Mouse (Mus musculus) stomach, embryonic 16.5 days (tissue): ENCODE measurements around the gene Hspa4. TPM values are rescaled to one million over a fixed set of nuclear protein-coding genes. Genes with fewer than 3 reads are reported as not detected.

Source experiments
- ATAC-seq: fragments of 200-750 bp; cut with Nextera tagmentation; 2 replicates; pipeline ENCODE4 v1.8.0; 2017; ENCODE audit warnings: moderate number of reproducible peaks, moderate TSS enrichment; ENCODE audit not compliant: insufficient read depth, low FRiP score
- H3K27ac ChIP-seq: fragments of 300-500 bp; sonication (generic); 2 replicates; pipeline ENCODE4 v1.5.1; 2014; ENCODE audit warnings: low read length
- H3K27me3 ChIP-seq: fragments of 300-500 bp; sonication (generic); 2 replicates; pipeline ENCODE4 v1.6.1; 2014; ENCODE audit warnings: low read length, control low read depth, mixed read lengths; ENCODE audit not compliant: control insufficient read depth, insufficient read depth
- H3K36me3 ChIP-seq: fragments of 300-500 bp; sonication (generic); 2 replicates; pipeline ENCODE4 v1.6.1; 2014; ENCODE audit warnings: low read length; ENCODE audit not compliant: control insufficient read depth, insufficient read depth
- H3K4me1 ChIP-seq: fragments of 300-500 bp; sonication (generic); 2 replicates; pipeline ENCODE4 v1.6.1; 2014; ENCODE audit warnings: low read length, control low read depth, mixed read lengths; ENCODE audit not compliant: control insufficient read depth, insufficient read depth
- H3K4me2 ChIP-seq: fragments of 300-500 bp; sonication (generic); 2 replicates; pipeline ENCODE4 v1.6.1; 2014; ENCODE audit warnings: low read depth, low read length, mixed read lengths
- H3K4me3 ChIP-seq: fragments of 300-500 bp; sonication (generic); replicated peaks from 2 replicates; pipeline ENCODE4 v1.5.1; 2014; ENCODE audit warnings: mild to moderate bottlenecking, low read length
- H3K9ac ChIP-seq: fragments of 300-500 bp; sonication (generic); 2 replicates; pipeline ENCODE4 v1.6.1; 2014; ENCODE audit warnings: low read length
- H3K9me3 ChIP-seq: fragments of 300-500 bp; sonication (generic); replicated peaks from 2 replicates; pipeline ENCODE4 v1.6.1; 2016; ENCODE audit warnings: low read length, control low read depth; ENCODE audit not compliant: control insufficient read depth
- WGBS: fragments of 180-500 bp; shearing (Covaris S2); extraction: QIAGEN DNeasy Blood & Tissue Kit; methylation state at CpG from one replicate; pipeline ENCODE4 v1.1.7; 2014; 5-methylcytosine and 5-hydroxymethylcytosine counted together
- polyA plus RNA-seq: library from polyadenylated mRNA; unstranded; fragments of >200 nt; fragmentation: Nextera tagmentation; extraction: Ambion mirVana; gene quantifications from 2 replicates; pipeline ENCODE4 v1.2.1, GENCODE M21; 2015

Hspa4 gene
- polyA plus RNA-seq, 1 experiment from 2014 or later = 67.9 TPM

DNA sequence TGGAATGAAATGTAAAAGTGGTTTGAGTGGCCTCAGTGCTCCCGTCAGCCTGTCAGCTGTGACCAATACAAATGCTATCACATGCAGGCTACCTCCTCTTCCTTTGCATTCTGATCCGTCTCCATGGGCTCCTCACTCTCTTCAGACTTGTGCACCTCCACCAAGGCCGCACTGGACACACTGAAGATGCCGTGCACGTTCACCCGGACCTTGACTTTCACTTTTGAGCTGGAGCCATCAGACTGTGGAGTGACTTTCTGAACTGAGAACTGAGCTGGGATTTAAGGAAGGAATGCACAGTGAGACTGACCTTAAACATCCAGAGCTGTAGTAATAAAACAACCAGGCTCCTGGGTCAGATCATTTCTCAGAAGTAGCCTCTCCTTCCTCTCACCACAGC is 30.7 kb downstream of the Hspa4 start:
- Histone ChIP-seq H3K4me2 (no peak overlapping the region), H3K4me3 (no peak overlapping the region), H3K4me1 (no peaks in the 10 kb centered on the region), H3K9ac (no peak overlapping the region), H3K9me3 (no peaks in the 10 kb centered on the region), H3K27ac (no peak overlapping the region), H3K36me3 (peaks cover 41% of the 10 kb centered on the region), H3K27me3 (no peaks in the 10 kb centered on the region)
- no peak for ATAC-seq
- 92% methylated on average over 6 of the region's 6 CpGs for WGBS

GRCm38 (mm10) chr11:53260556-53260955 is 39.7 kb downstream of the Hspa4 start:
- H3K27ac ChIP-seq = no peak overlapping the region

DNA sequence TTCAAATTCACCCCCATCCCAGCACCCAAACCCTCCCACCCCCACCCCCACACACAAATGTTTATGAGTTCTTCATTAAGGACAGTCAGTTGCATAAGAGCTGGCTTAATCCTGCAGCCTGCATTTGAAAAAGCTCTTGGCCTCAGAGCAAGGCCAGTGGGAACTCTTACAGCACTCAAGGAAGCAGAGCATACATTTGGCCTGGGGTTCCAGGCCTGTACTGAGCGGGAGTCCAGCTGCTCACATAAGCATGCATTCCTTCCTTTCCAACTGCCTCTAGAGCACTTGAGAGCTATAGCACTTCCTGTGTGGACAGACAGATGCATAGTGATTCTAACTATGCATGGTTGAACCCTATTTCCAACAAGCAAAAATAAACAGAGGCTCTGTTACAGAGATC is 40.2 kb downstream of the Hspa4 start:
- Histone ChIP-seq H3K4me2 (no peak overlapping the region), H3K27me3 (no peaks in the 10 kb centered on the region), H3K9ac (no peak overlapping the region), H3K9me3 (no peaks in the 10 kb centered on the region), H3K27ac (no peak overlapping the region), H3K4me3 (no peak overlapping the region), H3K4me1 (no peaks in the 10 kb centered on the region), H3K36me3 (peaks cover 19% of the 10 kb centered on the region)
- ATAC-seq = peak; percentile 47; the same call in 1 of the 2 replicates
- WGBS = 58% methylated on average over 1 of the region's 1 CpGs

More at GRCm38 (mm10) chr11:53260556-53260955, 39.7 kb downstream of the Hspa4 start:
- no peak overlapping the region for H3K9ac ChIP-seq
- WGBS = 83% methylated on average over 5 of the region's 5 CpGs
- H3K4me2 ChIP-seq = no peak overlapping the region
- no peak overlapping the region for H3K4me3 ChIP-seq
- H3K36me3 ChIP-seq = peaks cover 24% of the 10 kb centered on the region
- H3K27me3 ChIP-seq = no peaks in the 10 kb centered on the region
- H3K9me3 ChIP-seq = no peaks in the 10 kb centered on the region
- no peak for ATAC-seq
- H3K4me1 ChIP-seq = no peaks in the 10 kb centered on the region

GRCm38 (mm10) chr11:53259047-53259632 is 41.1 kb downstream of the Hspa4 start:
- 0 out of 2 replicates have a peak, but pooled peaks have one; percentile 16 for ATAC-seq
- no peak overlapping the region for H3K4me2 ChIP-seq
- whole genome bisulfite sequencing = 81% methylated on average over 6 of the region's 6 CpGs
- no peaks in the 10 kb centered on the region for H3K27me3 ChIP-seq
- H3K27ac ChIP-seq = no peak overlapping the region
- H3K36me3 ChIP-seq = peaks cover 10% of the 10 kb centered on the region
- no peak overlapping the region for H3K4me3 ChIP-seq
- no peak overlapping the region for H3K9ac ChIP-seq
- H3K4me1 ChIP-seq = no peaks in the 10 kb centered on the region
- H3K9me3 ChIP-seq = 0 out of 2 replicates have a peak, but pooled peaks cover 3% of the 10 kb centered on the region

DNA sequence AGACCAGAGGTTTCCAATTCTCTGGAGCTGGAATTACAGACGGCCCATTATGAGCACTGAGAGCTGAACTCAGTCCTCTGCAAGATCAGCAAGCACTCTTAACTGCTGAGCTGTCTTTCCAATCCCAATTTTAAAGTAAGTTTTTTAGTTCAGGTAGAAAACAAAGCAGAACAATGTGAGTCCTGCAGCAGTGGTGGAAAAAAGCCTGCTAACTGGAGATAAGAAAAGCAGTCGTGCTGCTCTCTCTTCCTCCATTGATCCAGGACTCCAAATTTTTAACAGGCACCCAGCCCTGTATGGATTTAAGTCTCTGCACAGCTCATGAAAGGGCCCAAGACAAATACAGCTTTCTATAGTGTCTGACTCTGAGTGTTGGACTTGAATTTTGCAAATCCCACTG is 43.3 kb downstream of the Hspa4 start:
- Histone ChIP-seq H3K9ac (no peak overlapping the region), H3K27me3 (no peaks in the 10 kb centered on the region), H3K27ac (no peak overlapping the region), H3K4me2 (no peak overlapping the region), H3K4me1 (no peaks in the 10 kb centered on the region), H3K9me3 (0 out of 2 replicates have a peak, but pooled peaks cover 3% of the 10 kb centered on the region), H3K4me3 (no peak overlapping the region), H3K36me3 (peaks cover 9% of the 10 kb centered on the region; the same call in 1 of the 2 replicates)
- ATAC-seq = no peak
- 51% methylated on average over 2 of the region's 2 CpGs for WGBS

DNA sequence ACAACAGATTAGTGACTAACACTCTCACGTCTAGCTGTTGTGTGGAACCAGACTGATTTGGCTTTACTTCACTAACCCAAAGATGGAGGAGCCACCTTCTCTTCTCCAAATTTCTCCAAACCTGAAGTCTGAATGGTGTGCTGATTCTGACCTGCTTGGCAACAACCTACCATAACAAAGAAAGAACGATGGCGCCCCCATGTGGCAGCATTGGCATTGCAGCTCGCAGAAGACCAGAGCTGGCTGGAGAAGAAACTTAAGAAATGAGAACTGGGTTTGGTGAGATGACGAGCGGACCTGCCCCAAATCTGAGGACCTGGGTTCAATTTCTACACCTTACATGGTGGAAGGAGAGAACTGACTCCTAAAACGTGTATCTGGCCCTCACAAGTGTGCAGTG is 45.3 kb downstream of the Hspa4 start:
- WGBS = 39% methylated on average over 7 of the region's 7 CpGs
- no peak for ATAC-seq

DNA sequence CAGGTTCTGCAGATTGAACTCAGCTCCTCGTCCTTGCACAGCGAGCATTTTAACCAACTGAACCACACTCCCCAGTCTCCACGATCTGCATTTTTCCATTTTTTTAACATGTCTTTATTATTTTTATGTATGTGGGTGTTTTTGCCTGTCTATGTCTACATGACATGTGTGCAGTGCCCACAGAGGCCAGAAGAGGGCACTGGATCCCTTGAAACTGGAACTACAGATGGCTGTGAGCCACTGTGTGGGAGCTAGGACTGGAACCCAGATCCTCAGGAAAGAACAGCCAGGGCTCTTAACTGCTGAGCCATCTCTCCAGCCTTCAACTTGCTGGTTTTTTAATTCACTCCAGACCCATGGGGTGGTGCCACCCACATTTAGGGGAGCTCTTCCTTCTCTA is 45.8 kb downstream of the Hspa4 start:
- no peak overlapping the region for H3K4me3 ChIP-seq
- H3K27ac ChIP-seq = no peak overlapping the region
- no peak for ATAC-seq
- no peak overlapping the region for H3K4me2 ChIP-seq
- 0 out of 2 replicates have a peak, but pooled peaks cover 3% of the 10 kb centered on the region for H3K9me3 ChIP-seq
- H3K36me3 ChIP-seq = no peaks in the 10 kb centered on the region
- no peak overlapping the region for H3K9ac ChIP-seq
- WGBS = 91% methylated on average over 3 of the region's 3 CpGs
- H3K4me1 ChIP-seq = 0 out of 2 replicates have a peak, but pooled peaks cover 3% of the 10 kb centered on the region
- no peaks in the 10 kb centered on the region for H3K27me3 ChIP-seq

More for the DNA sequence above, 45.3 kb downstream of the Hspa4 start:
- Histone ChIP-seq H3K36me3 (no peaks in the 10 kb centered on the region), H3K4me2 (no peak overlapping the region), H3K9ac (no peak overlapping the region), H3K27me3 (no peaks in the 10 kb centered on the region), H3K4me1 (0 out of 2 replicates have a peak, but pooled peaks cover 3% of the 10 kb centered on the region), H3K27ac (no peak overlapping the region), H3K9me3 (0 out of 2 replicates have a peak, but pooled peaks cover 3% of the 10 kb centered on the region), H3K4me3 (no peak overlapping the region)

DNA sequence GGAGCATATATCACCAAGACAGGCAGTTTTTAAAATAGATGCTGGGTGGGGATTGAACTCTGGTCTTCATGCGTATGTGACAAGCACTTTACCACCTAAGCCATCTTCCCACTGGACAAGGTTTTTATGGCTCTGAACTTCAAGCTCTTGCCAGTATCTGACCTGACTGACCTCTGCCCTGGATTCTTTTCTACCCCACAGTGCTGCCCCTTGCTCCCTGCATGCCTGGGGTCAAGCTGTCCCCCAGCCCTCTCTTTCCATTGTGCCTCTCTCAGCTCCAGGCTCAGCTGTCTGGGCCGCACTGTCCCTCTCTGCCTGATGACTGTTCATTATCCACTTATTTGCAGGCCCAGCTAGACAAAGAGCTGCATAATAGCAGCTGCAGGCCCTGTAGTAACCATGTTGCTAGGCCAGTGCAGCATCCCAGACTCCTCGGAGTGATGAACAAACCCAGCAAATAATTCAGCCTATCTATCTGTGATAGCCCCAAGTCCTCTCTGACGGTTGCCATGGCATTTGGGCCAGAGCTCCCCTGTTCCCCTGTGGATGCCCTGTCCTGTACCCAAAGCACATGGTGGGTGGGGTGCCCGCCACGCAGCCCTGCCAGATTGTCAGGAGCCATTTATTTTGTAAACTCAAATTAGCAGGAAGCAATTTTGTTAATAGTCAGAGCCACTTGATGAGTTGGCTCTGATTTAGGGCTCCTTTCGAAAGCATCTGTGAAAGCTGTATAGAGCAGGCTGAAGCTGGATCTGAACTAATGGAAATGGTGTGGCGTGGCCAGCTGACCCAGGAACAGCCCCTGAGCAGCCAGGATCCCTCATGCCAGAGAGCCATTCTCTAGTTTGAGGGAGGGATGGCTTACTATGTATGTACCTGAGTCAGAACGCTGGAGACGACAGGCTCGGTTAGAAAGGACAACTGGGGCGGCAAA is 47.8 kb downstream of the Hspa4 start:
- no peak for ATAC-seq

GRCm38 (mm10) chr11:53250796-53251195 is 49.5 kb downstream of the Hspa4 start:
- WGBS = 84% methylated on average over 14 of the region's 14 CpGs
- no peak for ATAC-seq
- 0 out of 2 replicates have a peak, but pooled peaks cover 3% of the 10 kb centered on the region for H3K4me1 ChIP-seq

More for the DNA sequence above, 47.8 kb downstream of the Hspa4 start:
- no peak overlapping the region for H3K4me2 ChIP-seq
- WGBS = 88% methylated on average over 12 of the region's 12 CpGs
- no peaks in the 10 kb centered on the region for H3K27me3 ChIP-seq
- no peak overlapping the region for H3K9ac ChIP-seq
- 0 out of 2 replicates have a peak, but pooled peaks cover 3% of the 10 kb centered on the region for H3K4me1 ChIP-seq
- no peak overlapping the region for H3K27ac ChIP-seq
- no peak overlapping the region for H3K4me3 ChIP-seq
- 0 out of 2 replicates have a peak, but pooled peaks cover 3% of the 10 kb centered on the region for H3K9me3 ChIP-seq
- no peaks in the 10 kb centered on the region for H3K36me3 ChIP-seq

More at GRCm38 (mm10) chr11:53250796-53251195, 49.5 kb downstream of the Hspa4 start:
- Histone ChIP-seq H3K9ac (0 out of 2 replicates have a peak overlapping the region, but pooled peaks have one; percentile 19), H3K27me3 (no peaks in the 10 kb centered on the region), H3K27ac (no peak overlapping the region), H3K36me3 (no peaks in the 10 kb centered on the region), H3K4me2 (no peak overlapping the region), H3K4me3 (no peak overlapping the region), H3K9me3 (0 out of 2 replicates have a peak, but pooled peaks cover 3% of the 10 kb centered on the region)
